Mouse (Mus musculus) kidney, postnatal 4 days (tissue): ENCODE measurements at regions not wholly inside any gene's neighbourhood (a gene's known extent, or its start where the extent isn't known, plus 50 kb on each side); places are given as distances from the start of the nearest gene placed in this dataset.
A peak's percentile ranks its signal among the peaks of the same experiment; 100 is the strongest.

Experiments
- DNase-seq, 2 experiments: peaks; one replicate each; pipeline ENCODE4 v3.0.0; 2021; ENCODE audit warnings: mixed read lengths in 2 of 2

GRCm38 (mm10) chr9:63849564-63850315 lies 91.9 kb upstream of the Smad3 start:
- peak in 1 of 2 experiments; percentile 48 for DNase-seq

- DNase-seq: peak; percentile 77 to 81
Measured at GRCm38 (mm10) chr9:63843883-63844485, 86.2 kb upstream of the Smad3 start.

- no peak for DNase-seq
Measured at GRCm38 (mm10) chr9:63843431-63843830, 85.6 kb upstream of the Smad3 start.

- DNase-seq: no peak
Measured at GRCm38 (mm10) chr9:63841102-63841501, 83.3 kb upstream of the Smad3 start.

GRCm38 (mm10) chr9:63838996-63839772 lies 81.4 kb upstream of the Smad3 start:
- no peak for DNase-seq

- no peak for DNase-seq
Measured at GRCm38 (mm10) chr9:63837552-63837951, 79.8 kb upstream of the Smad3 start.

- DNase-seq: peak; percentile 68 to 75
Measured at GRCm38 (mm10) chr9:63836565-63837284, 78.9 kb upstream of the Smad3 start.

GRCm38 (mm10) chr9:63836036-63836435 lies 78.2 kb upstream of the Smad3 start:
- peak; percentile 46 to 56 for DNase-seq

GRCm38 (mm10) chr9:63834416-63834815 lies 76.6 kb upstream of the Smad3 start:
- DNase-seq: no peak

- DNase-seq: no peak
Measured at GRCm38 (mm10) chr9:63818163-63818562, 60.4 kb upstream of the Smad3 start.

GRCm38 (mm10) chr9:63816540-63816939 lies 58.7 kb upstream of the Smad3 start:
- peak; percentile 29 to 45 for DNase-seq

GRCm38 (mm10) chr9:63809901-63810587 lies 52.2 kb upstream of the Smad3 start:
- DNase-seq: no peak
